Mouse (Mus musculus): ENCODE results near the gene Lnpep. TPM values are rescaled to one million over a fixed set of nuclear protein-coding genes. Genes with fewer than 3 reads are reported as not detected.
"Not testable (repeated sequence)": the region's sequence is repeated elsewhere in the genome, so short reads cannot be mapped to it uniquely, and the experiment has no call there.

Gene Lnpep
- total and polyA plus RNA-seq, 3 experiments, result 10.0 to 773 (median 20.7) TPM

GRCm38 (mm10) chr17:17496730-17497129 lies 128.1 kb downstream of the Lnpep start:
- H3K4me1 ChIP-seq (ENCODE audit: control insufficient read depth in 1 of 2, insufficient read depth in 2 of 2, low read length in 2 of 2), result peaks cover 0 to 3% of the 10 kb centered on the region in 2 experiments; a peak in 2 of 4 replicates
- no peak overlapping the region for H3K27ac ChIP-seq (ENCODE audit: control insufficient read depth, low read depth, low read length)
- H3K9ac ChIP-seq (ENCODE audit: control insufficient read depth, low read depth, low read length, poor library complexity, severe bottlenecking), result no peak overlapping the region
- no peaks in the 10 kb centered on the region for H3K9me3 ChIP-seq (replicated peaks; ENCODE audit: insufficient read depth, low read length)
- H3K36me3 ChIP-seq (ENCODE audit: control insufficient read depth in 1 of 2, insufficient read depth in 2 of 2, low read length in 2 of 2), result no peaks in the 10 kb centered on the region; a peak in 1 of 4 replicates
- no peaks in the 10 kb centered on the region for H3K27me3 ChIP-seq (ENCODE audit: control insufficient read depth in 1 of 2, insufficient read depth in 2 of 2, low read length in 2 of 2)
- no peak for TF ChIP-seq RAD21 (IDR thresholded peaks at IDR 0.05; ENCODE audit: low read depth, low read length)
- H3K79me2 ChIP-seq (ENCODE audit: control insufficient read depth, insufficient read depth, low read length, poor library complexity), result no peaks in the 10 kb centered on the region
- H3K4me3 ChIP-seq (ENCODE audit: control insufficient read depth in 1 of 2, insufficient read depth in 1 of 2, low read depth in 2 of 2, low read length in 2 of 2), result no peak overlapping the region
- DNase-seq (ENCODE audit: low read depth, low spot score), result no peak

- not testable (repeated sequence) for DNase-seq (ENCODE audit: low read depth, low spot score); H3K4me1 ChIP-seq (ENCODE audit: control insufficient read depth in 1 of 2, insufficient read depth in 2 of 2, low read length in 2 of 2); H3K79me2 ChIP-seq (ENCODE audit: control insufficient read depth, insufficient read depth, low read length, poor library complexity); H3K9me3 ChIP-seq (replicated peaks; ENCODE audit: insufficient read depth, low read length); H3K36me3 ChIP-seq (ENCODE audit: control insufficient read depth in 1 of 2, insufficient read depth in 2 of 2, low read length in 2 of 2); H3K4me3 ChIP-seq (ENCODE audit: control insufficient read depth in 1 of 2, insufficient read depth in 1 of 2, low read depth in 2 of 2, low read length in 2 of 2); H3K27ac ChIP-seq (ENCODE audit: control insufficient read depth, low read depth, low read length); H3K27me3 ChIP-seq (ENCODE audit: control insufficient read depth in 1 of 2, insufficient read depth in 2 of 2, low read length in 2 of 2); H3K9ac ChIP-seq (ENCODE audit: control insufficient read depth, low read depth, low read length, poor library complexity, severe bottlenecking)
Observed at GRCm38 (mm10) chr17:17496234-17496633, 128.6 kb downstream of the Lnpep start.

GRCm38 (mm10) chr17:17492116-17492515 lies 132.7 kb downstream of the Lnpep start:
- no peak overlapping the region for H3K4me3 ChIP-seq (ENCODE audit: control insufficient read depth in 1 of 2, insufficient read depth in 1 of 2, low read depth in 2 of 2, low read length in 2 of 2)

GRCm38 (mm10) chr17:17491622-17492001 lies 133.2 kb downstream of the Lnpep start:
- Histone ChIP-seq H3K9me3 (replicated peaks; ENCODE audit: insufficient read depth, low read length) (no peaks in the 10 kb centered on the region), H3K9ac (ENCODE audit: control insufficient read depth, low read depth, low read length, poor library complexity, severe bottlenecking) (no peak overlapping the region), H3K4me1 (ENCODE audit: control insufficient read depth in 1 of 2, insufficient read depth in 2 of 2, low read length in 2 of 2) (peaks cover 0 to under 1% of the 10 kb centered on the region in 2 experiments; a peak in 1 of 4 replicates), H3K27me3 (ENCODE audit: control insufficient read depth in 1 of 2, insufficient read depth in 2 of 2, low read length in 2 of 2) (no peaks in the 10 kb centered on the region), H3K4me3 (ENCODE audit: control insufficient read depth in 1 of 2, insufficient read depth in 1 of 2, low read depth in 2 of 2, low read length in 2 of 2) (no peak overlapping the region), H3K79me2 (ENCODE audit: control insufficient read depth, insufficient read depth, low read length, poor library complexity) (no peaks in the 10 kb centered on the region), H3K36me3 (ENCODE audit: control insufficient read depth in 1 of 2, insufficient read depth in 2 of 2, low read length in 2 of 2) (no peaks in the 10 kb centered on the region), H3K27ac (ENCODE audit: control insufficient read depth, low read depth, low read length) (no peak overlapping the region)
- DNase-seq (ENCODE audit: low read depth, low spot score), result no peak
- no peak for TF ChIP-seq ZKSCAN1 (IDR thresholded peaks at IDR 0.05; ENCODE audit: low read depth, low read length)
- TF ChIP-seq TBP (IDR thresholded peaks at IDR 0.05; ENCODE audit: low read depth, low read length), result no peak
- TF ChIP-seq USF2 (IDR thresholded peaks at IDR 0.05; ENCODE audit: borderline replicate concordance in 1 of 2, insufficient read depth in 1 of 2, low read depth in 1 of 2, low read length in 2 of 2), result no peak
- no peak for TF ChIP-seq GATA1 (IDR thresholded peaks at IDR 0.05; ENCODE audit: low read depth, low read length)
- no peak for TF ChIP-seq RAD21 (IDR thresholded peaks at IDR 0.05; ENCODE audit: low read depth, low read length)
- no peak for TF ChIP-seq NELFE (IDR thresholded peaks at IDR 0.05; ENCODE audit: low read depth, low read length)
- TF ChIP-seq CHD1 (IDR thresholded peaks at IDR 0.05; ENCODE audit: low read depth, low read length), result no peak
- no peak for TF ChIP-seq TCF12 (IDR thresholded peaks at IDR 0.05; ENCODE audit: low read depth, low read length)
- no peak for TF ChIP-seq MXI1 (IDR thresholded peaks at IDR 0.05; ENCODE audit: low read depth, low read length)
- TF ChIP-seq ELF1 (IDR thresholded peaks at IDR 0.05; ENCODE audit: low read depth, low read length), result no peak
- TF ChIP-seq USF1 (IDR thresholded peaks at IDR 0.05; ENCODE audit: low read depth, low read length), result no peak
- no peak for TF ChIP-seq BHLHE40 (IDR thresholded peaks at IDR 0.05; ENCODE audit: borderline replicate concordance, low read depth, low read length)
- no peak for TF ChIP-seq E2F4 (IDR thresholded peaks at IDR 0.05; ENCODE audit: borderline replicate concordance, low read depth, low read length)
- TF ChIP-seq GABPA (IDR thresholded peaks at IDR 0.05; ENCODE audit: low read depth, low read length), result no peak
- TF ChIP-seq ZC3H11A (IDR thresholded peaks at IDR 0.05; ENCODE audit: low read depth, low read length), result no peak
- TF ChIP-seq JUND (IDR thresholded peaks at IDR 0.05; ENCODE audit: low read depth, low read length), result no peak
- TF ChIP-seq MAZ (IDR thresholded peaks at IDR 0.05; ENCODE audit: low read depth, low read length), result no peak
- TF ChIP-seq MAX (IDR thresholded peaks at IDR 0.05; ENCODE audit: low read length), result no peak

More at GRCm38 (mm10) chr17:17492116-17492515, 132.7 kb downstream of the Lnpep start:
- H3K27ac ChIP-seq (ENCODE audit: control insufficient read depth, low read depth, low read length), result no peak overlapping the region
- no peaks in the 10 kb centered on the region for H3K9me3 ChIP-seq (replicated peaks; ENCODE audit: insufficient read depth, low read length)
- H3K27me3 ChIP-seq (ENCODE audit: control insufficient read depth in 1 of 2, insufficient read depth in 2 of 2, low read length in 2 of 2), result no peaks in the 10 kb centered on the region
- H3K4me1 ChIP-seq (ENCODE audit: control insufficient read depth in 1 of 2, insufficient read depth in 2 of 2, low read length in 2 of 2), result peaks cover 0 to 3% of the 10 kb centered on the region in 2 experiments; a peak in 2 of 4 replicates
- DNase-seq (ENCODE audit: low read depth, low spot score), result no peak
- TF ChIP-seq MYB (IDR thresholded peaks at IDR 0.05; ENCODE audit: low read depth, low read length), result no peak
- no peak for TF ChIP-seq BHLHE40 (IDR thresholded peaks at IDR 0.05; ENCODE audit: borderline replicate concordance, low read depth, low read length)
- TF ChIP-seq KAT2A (conservative IDR thresholded peaks at IDR 0.05; ENCODE audit: low read depth, low read length), result no peak
- no peak for TF ChIP-seq USF2 (IDR thresholded peaks at IDR 0.05; ENCODE audit: borderline replicate concordance in 1 of 2, insufficient read depth in 1 of 2, low read depth in 1 of 2, low read length in 2 of 2)
- TF ChIP-seq TCF12 (IDR thresholded peaks at IDR 0.05; ENCODE audit: low read depth, low read length), result no peak
- no peak for TF ChIP-seq ZMIZ1 (IDR thresholded peaks at IDR 0.05; ENCODE audit: low read depth, low read length)
- TF ChIP-seq USF1 (IDR thresholded peaks at IDR 0.05; ENCODE audit: low read depth, low read length), result no peak
- H3K79me2 ChIP-seq (ENCODE audit: control insufficient read depth, insufficient read depth, low read length, poor library complexity), result no peaks in the 10 kb centered on the region
- no peak overlapping the region for H3K9ac ChIP-seq (ENCODE audit: control insufficient read depth, low read depth, low read length, poor library complexity, severe bottlenecking)
- no peaks in the 10 kb centered on the region; a peak in 1 of 4 replicates for H3K36me3 ChIP-seq (ENCODE audit: control insufficient read depth in 1 of 2, insufficient read depth in 2 of 2, low read length in 2 of 2)
